Mouse (Mus musculus) C3H10T1/2 (cell line): ENCODE measurements around the gene Olfr1506. TPM values are rescaled to one million over a fixed set of nuclear protein-coding genes. Genes with fewer than 3 reads are reported as not detected.

Source experiments
- polyA plus RNA-seq, 2 experiments: library from polyadenylated mRNA; unstranded; fragments of >200 nt; fragmentation: generic; extraction: Trizol; gene quantifications; one replicate each; pipeline ENCODE4 v1.2.1; 2012; ENCODE audit warnings: missing spikeins in 2 of 2

The Olfr1506 gene
- polyA plus RNA-seq = not detected

DNA sequence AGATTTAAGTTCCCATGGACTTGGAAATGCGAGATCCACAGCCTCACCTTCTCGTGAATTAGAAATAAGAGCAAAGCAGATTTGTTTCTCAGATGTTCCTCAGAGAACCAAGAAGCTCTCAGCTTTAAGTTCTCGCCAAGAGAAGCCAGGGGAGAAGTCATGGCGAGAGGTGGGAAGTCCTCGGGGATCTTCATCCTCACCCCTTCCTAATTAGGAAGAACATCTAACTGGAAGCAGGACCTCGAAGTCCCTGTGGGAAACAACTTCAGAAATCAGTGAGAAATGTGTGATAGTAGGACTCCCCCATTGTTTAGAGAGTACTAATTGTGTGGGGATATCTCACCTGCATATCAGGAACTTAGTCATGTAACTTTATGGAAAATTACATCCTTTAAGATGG, at the start of gene Olfr1506:
Gene Olfr1506 (minus strand): TSS at position 101 of the 400 bp plus-strand sequence.

DNA sequence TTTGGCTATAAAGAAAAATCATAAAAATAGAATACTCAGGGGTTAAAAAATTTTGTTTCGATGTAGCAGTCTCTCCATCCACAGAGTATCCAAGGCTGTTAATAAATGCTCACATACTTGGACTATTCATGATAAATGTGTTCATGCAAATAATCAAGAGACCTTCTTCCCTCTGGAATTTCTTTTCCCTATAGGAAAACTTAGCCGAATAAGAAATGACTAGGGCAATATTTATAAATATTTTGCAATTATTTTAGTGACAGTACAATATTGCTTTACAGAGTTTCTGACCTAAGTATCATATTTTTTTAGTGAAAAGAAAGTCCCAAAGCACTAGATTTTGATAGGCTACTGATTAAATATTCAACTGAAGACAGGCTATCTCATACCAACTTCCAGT, 46.6 kb upstream of the Olfr1506 start, which contains the start of gene Olfr1271:
Gene Olfr1271 (minus strand): TSS at position 101 of the 400 bp plus-strand sequence.

DNA sequence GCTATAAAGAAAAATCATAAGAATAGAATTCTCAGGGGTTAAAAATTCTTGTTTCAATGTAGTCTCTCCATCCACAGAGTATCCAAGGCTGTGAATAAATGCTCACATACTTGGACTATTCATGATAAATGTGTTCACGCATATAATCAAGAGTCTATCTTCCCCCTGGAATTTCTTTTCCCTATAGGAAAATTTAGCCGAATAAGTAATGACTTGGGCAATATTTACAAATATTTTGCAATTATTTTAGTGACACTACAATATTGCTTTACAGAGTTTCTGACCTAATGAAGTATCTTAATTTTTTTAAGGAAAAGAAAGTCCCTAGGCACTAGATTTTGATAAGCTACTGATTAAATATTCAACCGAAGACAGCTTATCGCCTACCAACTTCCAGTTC, 33.2 kb upstream of the Olfr1506 start, which contains the start of gene Olfr142:
Gene Olfr142 (minus strand): TSS at position 101 of the 400 bp plus-strand sequence.

Other genes starting within 250 kb of the Olfr1506 start
- gene Olfr1261, start 233.3 kb downstream of the Olfr1506 start, polyA plus RNA-seq = not detected
- gene Olfr1262, start 224.3 kb downstream of the Olfr1506 start, polyA plus RNA-seq = not detected
- not detected for gene Olfr1263, start 212.4 kb downstream of the Olfr1506 start, polyA plus RNA-seq
- not detected for gene Olfr1264, start 198.9 kb downstream of the Olfr1506 start, polyA plus RNA-seq
- not detected for gene Olfr1265, start 189.2 kb downstream of the Olfr1506 start, polyA plus RNA-seq
- not detected for gene Olfr140, start 160.9 kb downstream of the Olfr1506 start, polyA plus RNA-seq
- gene Olfr1269, start 103.1 kb downstream of the Olfr1506 start, polyA plus RNA-seq = not detected
- not detected for gene Olfr32, start 82.2 kb downstream of the Olfr1506 start, polyA plus RNA-seq
- gene Olfr1270, start 71.4 kb downstream of the Olfr1506 start, polyA plus RNA-seq = not detected
- gene Olfr142, start 33.1 kb upstream of the Olfr1506 start, polyA plus RNA-seq = not detected
- not detected for gene Olfr1271, start 46.5 kb upstream of the Olfr1506 start, polyA plus RNA-seq
- gene Olfr1272, start 68.3 kb upstream of the Olfr1506 start, polyA plus RNA-seq = not detected
- not detected for gene Gm13769, start 97.7 kb upstream of the Olfr1506 start, polyA plus RNA-seq
- not detected for gene Olfr1274-ps, start 174.2 kb upstream of the Olfr1506 start, polyA plus RNA-seq